Mouse (Mus musculus): Measurements from ENCODE around the gene Susd4.

Susd4 gene

GRCm38 (mm10) chr1:182788896-182789295 is 25.2 kb downstream of the Susd4 start:
- DNase-seq = no peak

GRCm38 (mm10) chr1:182792521-182793071 is 28.9 kb downstream of the Susd4 start:
- DNase-seq = peak; percentile 83

- no peak for DNase-seq
These were observed 30.6 kb downstream of the Susd4 start for GRCm38 (mm10) chr1:182794221-182794620.

GRCm38 (mm10) chr1:182794628-182795027 is 31.0 kb downstream of the Susd4 start:
- no peak for DNase-seq

GRCm38 (mm10) chr1:182797048-182797447 is 33.4 kb downstream of the Susd4 start:
- no peak for DNase-seq

- no peak for DNase-seq
These were observed 37.9 kb downstream of the Susd4 start for GRCm38 (mm10) chr1:182801590-182801989.

GRCm38 (mm10) chr1:182802891-182803290 is 39.2 kb downstream of the Susd4 start:
- DNase-seq = no peak

- no peak for DNase-seq
These were observed 50.3 kb downstream of the Susd4 start for GRCm38 (mm10) chr1:182813991-182814390.

- DNase-seq = no peak
These were observed 50.9 kb downstream of the Susd4 start for GRCm38 (mm10) chr1:182814566-182814965.

GRCm38 (mm10) chr1:182817106-182817505 is 53.4 kb downstream of the Susd4 start:
- DNase-seq = no peak

- no peak for DNase-seq
These were observed 54.0 kb downstream of the Susd4 start for GRCm38 (mm10) chr1:182817624-182818023.

GRCm38 (mm10) chr1:182818931-182819330 is 55.3 kb downstream of the Susd4 start:
- no peak for DNase-seq

GRCm38 (mm10) chr1:182822729-182823128 is 59.1 kb downstream of the Susd4 start:
- DNase-seq = no peak

- DNase-seq = no peak
These were observed 60.2 kb downstream of the Susd4 start for GRCm38 (mm10) chr1:182823723-182824421.

- DNase-seq = no peak
These were observed 62.9 kb downstream of the Susd4 start for GRCm38 (mm10) chr1:182826557-182826956.

GRCm38 (mm10) chr1:182838061-182838460 is 74.4 kb downstream of the Susd4 start:
- DNase-seq = no peak

GRCm38 (mm10) chr1:182839332-182839929 is 75.8 kb downstream of the Susd4 start:
- DNase-seq = no peak

GRCm38 (mm10) chr1:182840011-182840410 is 76.4 kb downstream of the Susd4 start:
- no peak for DNase-seq

GRCm38 (mm10) chr1:182840606-182841005 is 76.9 kb downstream of the Susd4 start:
- no peak for DNase-seq

- DNase-seq = no peak
These were observed 85.9 kb downstream of the Susd4 start for GRCm38 (mm10) chr1:182849556-182849955.

- no peak for DNase-seq
These were observed 86.4 kb downstream of the Susd4 start for GRCm38 (mm10) chr1:182850080-182850479.

GRCm38 (mm10) chr1:182852158-182852557 is 88.5 kb downstream of the Susd4 start:
- peak; percentile 9 for DNase-seq

GRCm38 (mm10) chr1:182856636-182857035 is 93.0 kb downstream of the Susd4 start:
- no peak for DNase-seq

GRCm38 (mm10) chr1:182861671-182862358 is 98.2 kb downstream of the Susd4 start:
- no peak for DNase-seq

All from lung, postnatal 10 days (tissue).